Mouse (Mus musculus) midbrain, embryonic 12.5 days (tissue): ENCODE results near the gene Foxd3. TPM values are rescaled to one million over a fixed set of nuclear protein-coding genes. Genes with fewer than 3 reads are reported as not detected.

Source experiments
- ATAC-seq: fragments of 200-750 bp; cut with Nextera tagmentation; 2 replicates; pipeline ENCODE4 v1.8.0; 2017; ENCODE audit warnings: low read depth, moderate TSS enrichment, moderate library complexity; ENCODE audit not compliant: low FRiP score
- H3K27ac ChIP-seq: fragments of 300-500 bp; sonication (generic); replicated peaks from 2 replicates; pipeline ENCODE4 v1.5.1; 2016; ENCODE audit warnings: mild to moderate bottlenecking
- H3K27me3 ChIP-seq: fragments of 300-500 bp; sonication (generic); 2 replicates; pipeline ENCODE4 v1.6.1; 2016; ENCODE audit warnings: mild to moderate bottlenecking
- H3K36me3 ChIP-seq: fragments of 300-500 bp; sonication (generic); 2 replicates; pipeline ENCODE4 v1.6.1; 2016
- H3K4me1 ChIP-seq: fragments of 300-500 bp; sonication (generic); 2 replicates; pipeline ENCODE4 v1.6.1; 2016
- H3K4me2 ChIP-seq: fragments of 300-500 bp; sonication (generic); replicated peaks from 2 replicates; pipeline ENCODE4 v1.6.1; 2016; ENCODE audit warnings: mild to moderate bottlenecking, moderate library complexity
- H3K4me3 ChIP-seq: fragments of 300-500 bp; sonication (generic); 2 replicates; pipeline ENCODE4 v1.5.1; 2016; ENCODE audit warnings: mild to moderate bottlenecking
- H3K9ac ChIP-seq: fragments of 300-500 bp; sonication (generic); replicated peaks from 2 replicates; pipeline ENCODE4 v1.6.1; 2016; ENCODE audit warnings: mild to moderate bottlenecking, moderate library complexity
- H3K9me3 ChIP-seq: fragments of 300-500 bp; sonication (generic); 2 replicates; pipeline ENCODE4 v1.6.1; 2016; ENCODE audit warnings: mild to moderate bottlenecking
- WGBS: fragments of 180-500 bp; shearing (Covaris S2); methylation state at CpG from one replicate; pipeline ENCODE4 v1.1.7; 2016; 5-methylcytosine and 5-hydroxymethylcytosine counted together
- polyA plus RNA-seq: library from polyadenylated mRNA; unstranded; fragments of >200 nt; fragmentation: Nextera tagmentation; extraction: Ambion mirVana; gene quantifications from 2 replicates; pipeline ENCODE4 v1.2.1, GENCODE M21; 2016

Foxd3 gene
- polyA plus RNA-seq, 1 experiment from 2014 or later, result 0.14 TPM

GRCm38 (mm10) chr4:99659361-99660072, 3.4 kb downstream of the Foxd3 start:
- Histone ChIP-seq H3K36me3 (no peaks in the 10 kb centered on the region), H3K9ac (no peak overlapping the region), H3K4me3 (no peak overlapping the region), H3K4me2 (no peak overlapping the region), H3K4me1 (peaks cover 22% of the 10 kb centered on the region), H3K27ac (no peak overlapping the region), H3K27me3 (peaks cover 89% of the 10 kb centered on the region), H3K9me3 (no peaks in the 10 kb centered on the region)
- no peak for ATAC-seq
- 1% methylated on average over 28 of the region's 28 CpGs for WGBS

DNA sequence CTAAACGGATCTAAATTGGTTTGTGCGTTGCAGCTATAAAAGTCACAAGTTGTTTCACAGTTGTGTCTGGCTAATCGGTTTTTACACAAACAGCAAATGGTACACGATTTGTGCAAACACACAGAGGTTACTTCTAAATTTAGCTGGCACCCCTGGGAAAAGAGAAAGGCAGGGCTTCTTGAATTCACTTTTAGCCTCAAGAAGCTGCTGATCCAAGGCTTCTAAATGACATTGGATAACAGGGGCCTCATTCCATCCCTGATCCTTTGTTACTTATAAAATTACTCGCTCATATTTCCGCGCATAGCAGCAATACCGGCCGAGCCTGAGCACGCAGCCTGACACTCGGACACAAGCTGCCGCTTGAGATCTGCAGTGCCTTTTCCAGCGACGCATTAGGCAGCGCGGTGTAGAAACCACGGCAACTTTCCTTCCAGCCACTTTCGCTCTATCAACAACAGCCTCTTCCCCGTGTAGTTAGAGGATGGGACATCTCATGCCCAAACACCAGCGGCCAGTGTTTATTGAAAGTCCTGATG, 4.0 kb downstream of the Foxd3 start:
- under 1% methylated on average over 20 of the region's 20 CpGs for WGBS
- no peak for ATAC-seq
- Histone ChIP-seq H3K27me3 (peaks cover 89% of the 10 kb centered on the region), H3K4me1 (peaks cover 22% of the 10 kb centered on the region), H3K9me3 (no peaks in the 10 kb centered on the region), H3K36me3 (no peaks in the 10 kb centered on the region), H3K27ac (no peak overlapping the region), H3K4me2 (no peak overlapping the region), H3K4me3 (no peak overlapping the region), H3K9ac (no peak overlapping the region)

DNA sequence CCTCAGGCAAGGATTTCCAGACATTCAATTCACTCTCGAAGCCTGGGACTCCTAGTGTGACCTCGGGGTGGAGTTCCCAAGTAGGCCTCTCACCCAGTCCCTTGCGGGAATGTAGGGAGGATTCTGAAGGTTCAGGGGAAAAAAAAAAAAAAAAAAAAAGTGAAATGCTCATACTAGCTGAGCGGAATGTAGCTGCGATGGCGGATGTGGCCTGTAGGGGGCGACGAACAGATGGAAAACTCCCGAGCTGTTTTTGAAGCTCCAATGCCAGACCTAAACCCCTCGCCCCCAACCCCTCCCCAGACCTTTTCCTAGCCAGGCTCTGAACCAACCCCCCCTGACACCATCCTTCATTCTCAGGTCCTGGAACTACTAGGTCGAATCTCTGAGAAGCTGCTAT, 4.9 kb downstream of the Foxd3 start:
- Histone ChIP-seq H3K9ac (no peak overlapping the region), H3K9me3 (no peaks in the 10 kb centered on the region), H3K4me3 (no peak overlapping the region), H3K4me1 (peaks cover 18% of the 10 kb centered on the region), H3K4me2 (no peak overlapping the region), H3K27ac (no peak overlapping the region), H3K36me3 (no peaks in the 10 kb centered on the region), H3K27me3 (peaks cover 88% of the 10 kb centered on the region)
- ATAC-seq, result no peak
- WGBS, result 2% methylated on average over 11 of the region's 11 CpGs

DNA sequence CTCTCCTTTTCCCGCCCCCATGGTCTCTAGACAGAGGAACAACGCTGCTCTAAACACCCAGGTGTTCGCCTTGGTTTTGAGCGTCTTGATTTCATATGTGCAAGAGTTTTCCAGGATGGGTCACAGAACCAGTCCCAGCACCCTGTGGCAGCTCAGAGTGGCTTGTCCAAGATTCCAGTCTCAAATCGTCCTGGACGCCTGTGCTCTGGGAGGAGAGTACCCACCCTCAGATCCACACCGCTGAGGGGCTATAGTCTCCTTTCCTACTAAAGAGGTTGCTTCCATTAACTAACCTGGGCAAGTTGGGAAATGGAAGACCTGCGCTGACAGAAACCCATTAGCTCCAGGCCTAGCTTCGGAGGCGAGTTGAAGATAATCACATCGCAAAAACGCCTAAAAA, 5.9 kb downstream of the Foxd3 start:
- Histone ChIP-seq H3K4me1 (peaks cover 9% of the 10 kb centered on the region; the same call in 1 of the 2 replicates), H3K9me3 (no peaks in the 10 kb centered on the region), H3K9ac (no peak overlapping the region), H3K4me2 (no peak overlapping the region), H3K27me3 (peaks cover 80% of the 10 kb centered on the region), H3K4me3 (no peak overlapping the region), H3K36me3 (no peaks in the 10 kb centered on the region), H3K27ac (no peak overlapping the region)
- ATAC-seq, result no peak
- WGBS, result 9% methylated on average over 12 of the region's 12 CpGs

DNA sequence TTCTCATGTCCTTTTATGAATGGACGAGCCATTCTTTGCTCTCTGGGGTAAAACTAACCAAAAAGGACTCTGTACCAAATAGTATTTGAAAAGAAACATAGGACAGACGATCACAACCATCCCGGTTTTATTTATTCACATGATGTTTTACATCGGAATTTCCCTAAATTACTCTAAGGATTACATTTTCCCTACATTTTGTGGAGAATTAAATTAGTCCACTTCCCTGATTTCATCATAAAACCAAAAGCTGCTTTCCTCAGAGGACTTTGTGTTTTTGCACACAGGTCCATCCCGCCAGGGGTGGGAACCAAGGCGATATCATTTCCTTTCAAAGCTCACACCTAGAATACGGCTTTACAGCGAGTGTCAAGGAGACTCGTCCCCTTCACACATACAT, 6.3 kb downstream of the Foxd3 start:
- no peak overlapping the region for H3K27ac ChIP-seq
- no peak overlapping the region for H3K4me3 ChIP-seq
- no peaks in the 10 kb centered on the region for H3K9me3 ChIP-seq
- no peak overlapping the region for H3K9ac ChIP-seq
- H3K36me3 ChIP-seq, result no peaks in the 10 kb centered on the region
- 10% methylated on average over 9 of the region's 9 CpGs for WGBS
- peaks cover 4% of the 10 kb centered on the region; the same call in 1 of the 2 replicates for H3K4me1 ChIP-seq
- ATAC-seq, result no peak
- no peak overlapping the region for H3K4me2 ChIP-seq
- peaks cover 76% of the 10 kb centered on the region for H3K27me3 ChIP-seq

GRCm38 (mm10) chr4:99662841-99663567, 6.9 kb downstream of the Foxd3 start:
- Histone ChIP-seq H3K27ac (no peak overlapping the region), H3K9ac (no peak overlapping the region), H3K36me3 (no peaks in the 10 kb centered on the region), H3K9me3 (no peaks in the 10 kb centered on the region), H3K4me3 (no peak overlapping the region), H3K4me2 (no peak overlapping the region), H3K4me1 (no peaks in the 10 kb centered on the region), H3K27me3 (peaks cover 75% of the 10 kb centered on the region)
- WGBS, result 6% methylated on average over 34 of the region's 34 CpGs
- ATAC-seq, result peak; percentile 34; the same call in 1 of the 2 replicates

DNA sequence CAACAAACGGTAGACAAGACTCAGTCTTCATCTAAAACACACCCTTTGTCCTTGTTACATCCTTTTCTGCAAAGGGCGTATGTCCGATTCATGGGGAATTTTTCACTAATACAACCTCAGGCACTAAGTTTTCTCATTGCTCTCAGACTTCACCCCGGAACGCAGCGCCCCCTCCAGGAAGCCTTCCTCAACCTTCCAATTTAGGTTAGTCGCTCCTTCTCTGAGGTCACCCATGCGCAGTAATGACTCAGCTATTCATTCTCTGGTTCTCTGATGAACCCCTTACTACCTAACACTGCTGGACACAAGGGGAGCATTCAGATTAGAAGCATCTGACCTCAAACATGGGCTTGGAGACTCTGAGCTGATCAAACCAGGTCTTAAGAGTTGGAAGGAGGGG, 7.6 kb downstream of the Foxd3 start:
- Histone ChIP-seq H3K36me3 (no peaks in the 10 kb centered on the region), H3K4me2 (no peak overlapping the region), H3K27me3 (peaks cover 73% of the 10 kb centered on the region), H3K9ac (no peak overlapping the region), H3K4me3 (no peak overlapping the region), H3K27ac (no peak overlapping the region), H3K9me3 (no peaks in the 10 kb centered on the region), H3K4me1 (no peaks in the 10 kb centered on the region)
- no peak for ATAC-seq
- 11% methylated on average over 8 of the region's 8 CpGs for WGBS

DNA sequence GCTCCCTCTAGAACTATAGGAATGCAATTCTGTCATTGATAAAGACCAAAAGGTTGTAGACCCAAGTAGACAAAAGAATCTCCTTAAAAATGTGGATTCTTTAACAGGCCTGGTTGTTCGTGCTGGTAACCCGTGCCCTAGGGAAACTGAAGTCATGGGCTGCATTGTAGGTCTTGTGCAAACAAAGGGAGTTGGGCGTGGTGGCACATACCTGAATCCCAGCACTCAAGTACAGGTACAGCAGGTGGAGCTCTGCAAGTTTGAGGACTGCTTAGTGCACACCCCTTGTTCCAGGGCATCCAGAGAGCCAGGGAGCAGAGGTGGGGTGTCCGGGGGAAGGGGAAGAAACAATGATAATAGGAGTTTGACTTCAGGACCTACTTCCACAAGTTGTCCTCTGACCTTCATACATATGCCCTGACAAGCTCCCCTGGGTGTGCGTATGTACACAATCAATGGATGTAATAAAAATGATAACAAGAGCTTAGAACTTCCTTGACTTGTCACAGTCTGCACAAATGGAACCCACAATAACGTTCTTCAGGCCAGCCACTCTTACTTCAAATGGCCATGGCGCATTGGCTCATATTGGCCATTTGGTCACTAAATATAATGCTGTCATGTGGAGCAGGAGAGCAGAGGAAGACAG, 14.2 kb downstream of the Foxd3 start:
- no peaks in the 10 kb centered on the region for H3K9me3 ChIP-seq
- peaks cover 17% of the 10 kb centered on the region for H3K27me3 ChIP-seq
- no peak overlapping the region for H3K9ac ChIP-seq
- 92% methylated on average over 7 of the region's 7 CpGs for whole genome bisulfite sequencing
- no peaks in the 10 kb centered on the region for H3K36me3 ChIP-seq
- no peak overlapping the region for H3K4me3 ChIP-seq
- no peak for ATAC-seq
- H3K27ac ChIP-seq, result no peak overlapping the region
- no peak overlapping the region for H3K4me2 ChIP-seq
- no peaks in the 10 kb centered on the region for H3K4me1 ChIP-seq

DNA sequence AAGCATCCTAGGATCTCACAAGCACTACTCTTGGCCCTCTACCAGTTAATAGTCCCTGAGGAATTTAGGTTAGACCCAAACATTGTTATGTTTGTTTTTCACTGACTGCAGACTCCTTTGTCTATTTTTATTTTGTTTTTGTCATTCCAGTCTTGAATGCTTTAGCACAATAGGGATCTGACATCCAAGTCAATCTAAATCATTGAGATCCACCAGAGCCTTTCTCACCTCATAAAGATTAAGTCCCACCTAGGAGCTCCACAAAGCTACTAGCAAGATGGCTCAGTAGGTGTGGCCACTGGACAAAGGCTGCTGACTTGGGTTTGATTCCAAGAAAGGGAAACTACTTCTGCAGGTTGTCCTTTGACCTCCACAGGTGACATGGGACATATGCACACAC, 19.1 kb downstream of the Foxd3 start:
- Histone ChIP-seq H3K4me2 (no peak overlapping the region), H3K36me3 (no peaks in the 10 kb centered on the region), H3K4me1 (no peaks in the 10 kb centered on the region), H3K4me3 (no peak overlapping the region), H3K27ac (no peak overlapping the region), H3K9me3 (no peaks in the 10 kb centered on the region), H3K27me3 (0 out of 2 replicates have a peak, but pooled peaks cover 3% of the 10 kb centered on the region), H3K9ac (no peak overlapping the region)
- ATAC-seq, result no peak

DNA sequence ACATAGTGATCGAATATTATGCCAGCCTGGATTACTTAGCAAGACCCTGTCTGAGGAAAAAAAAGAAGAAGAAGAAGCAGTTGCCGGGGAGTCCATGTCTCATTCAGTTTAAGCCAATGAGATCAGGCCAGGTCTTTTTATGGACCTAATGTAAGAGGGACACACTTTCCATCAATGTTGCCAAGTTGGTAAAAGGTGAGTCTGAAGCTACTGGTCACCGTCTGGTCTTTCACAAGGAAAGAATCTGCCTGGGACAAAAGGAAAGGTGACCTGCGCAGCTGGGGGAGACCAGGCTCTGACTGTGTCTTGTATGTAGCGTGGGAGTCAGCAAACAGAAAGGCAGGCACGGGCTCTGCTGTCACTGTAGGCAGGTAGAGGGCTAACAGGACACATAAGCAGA, 27.8 kb downstream of the Foxd3 start:
- Histone ChIP-seq H3K4me3 (no peak overlapping the region), H3K4me2 (no peak overlapping the region), H3K9ac (no peak overlapping the region), H3K36me3 (no peaks in the 10 kb centered on the region), H3K27me3 (no peaks in the 10 kb centered on the region), H3K27ac (no peak overlapping the region), H3K9me3 (no peaks in the 10 kb centered on the region), H3K4me1 (no peaks in the 10 kb centered on the region)
- no peak for ATAC-seq
- whole genome bisulfite sequencing, result 88% methylated on average over 6 of the region's 6 CpGs

DNA sequence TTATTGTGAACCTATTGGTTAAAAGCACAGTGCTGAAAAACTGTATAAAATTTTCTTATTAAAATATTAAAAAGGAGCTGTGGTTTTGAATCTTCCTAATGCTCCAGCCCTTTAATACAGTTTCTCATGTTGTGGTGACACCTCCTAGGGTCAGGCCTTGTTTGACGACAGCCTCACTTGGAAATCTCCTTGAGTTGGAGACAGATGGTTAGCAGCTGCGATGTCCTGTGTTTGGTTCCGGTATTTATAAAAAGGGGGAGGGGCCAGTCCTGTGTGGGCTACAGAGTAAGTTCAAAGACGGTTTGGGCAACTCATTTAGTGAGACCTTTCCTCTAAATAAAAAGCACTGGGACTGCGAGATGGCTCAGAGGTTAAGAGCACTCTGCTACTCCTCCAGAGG, 30.2 kb downstream of the Foxd3 start:
- Histone ChIP-seq H3K4me2 (no peak overlapping the region), H3K4me3 (no peak overlapping the region), H3K36me3 (no peaks in the 10 kb centered on the region), H3K9ac (no peak overlapping the region), H3K9me3 (no peaks in the 10 kb centered on the region), H3K27ac (no peak overlapping the region), H3K27me3 (no peaks in the 10 kb centered on the region), H3K4me1 (no peaks in the 10 kb centered on the region)
- 58% methylated on average over 5 of the region's 5 CpGs for WGBS
- no peak for ATAC-seq
